Mouse (Mus musculus): ENCODE measurements around the gene Iqce.

Gene Iqce

GRCm38 (mm10) chr5:140662741-140663592, 39.2 kb downstream of the Iqce start:
- DNase-seq (ENCODE audit: low read depth, low spot score), result peak; percentile 59

- peak; percentile 85 for DNase-seq (ENCODE audit: low read depth, low spot score)
Observed at GRCm38 (mm10) chr5:140661875-140662643, 40.1 kb downstream of the Iqce start.

- DNase-seq (ENCODE audit: low read depth, low spot score), result no peak
Observed at GRCm38 (mm10) chr5:140661427-140661826, 40.8 kb downstream of the Iqce start.

GRCm38 (mm10) chr5:140660398-140660797, 41.8 kb downstream of the Iqce start:
- no peak for DNase-seq (ENCODE audit: low read depth, low spot score)

- peak; percentile 81 for DNase-seq (ENCODE audit: low read depth, low spot score)
Observed at GRCm38 (mm10) chr5:140659607-140660272, 42.4 kb downstream of the Iqce start.

- DNase-seq (ENCODE audit: low read depth, low spot score), result no peak
Observed at GRCm38 (mm10) chr5:140654096-140654845, 47.9 kb downstream of the Iqce start.

GRCm38 (mm10) chr5:140652587-140652986, 49.6 kb downstream of the Iqce start:
- DNase-seq (ENCODE audit: low read depth, low spot score), result no peak

GRCm38 (mm10) chr5:140651231-140651630, 50.9 kb downstream of the Iqce start:
- no peak for DNase-seq (ENCODE audit: low read depth, low spot score)

GRCm38 (mm10) chr5:140649881-140650414, 52.2 kb downstream of the Iqce start:
- DNase-seq (ENCODE audit: low read depth, low spot score), result no peak

GRCm38 (mm10) chr5:140649101-140649667, 53.0 kb downstream of the Iqce start:
- peak; percentile 99 for DNase-seq (ENCODE audit: low read depth, low spot score)

- DNase-seq (ENCODE audit: low read depth, low spot score), result no peak
Observed at GRCm38 (mm10) chr5:140648519-140649100, 53.6 kb downstream of the Iqce start, which contains the start of gene Ttyh3. Gene Ttyh3, minus strand, starts transcription at chr5:140649031.

- DNase-seq (ENCODE audit: low read depth, low spot score), result peak; percentile 65
Observed at GRCm38 (mm10) chr5:140647821-140648518, 54.2 kb downstream of the Iqce start.

GRCm38 (mm10) chr5:140647031-140647760, 55.0 kb downstream of the Iqce start:
- DNase-seq (ENCODE audit: low read depth, low spot score), result peak; percentile 88

- no peak for DNase-seq (ENCODE audit: low read depth, low spot score)
Observed at GRCm38 (mm10) chr5:140646171-140646570, 56.0 kb downstream of the Iqce start.

- no peak for DNase-seq (ENCODE audit: low read depth, low spot score)
Observed at GRCm38 (mm10) chr5:140645454-140645853, 56.7 kb downstream of the Iqce start.

GRCm38 (mm10) chr5:140644702-140645201, 57.4 kb downstream of the Iqce start:
- peak; percentile 29 for DNase-seq (ENCODE audit: low read depth, low spot score)

- no peak for DNase-seq (ENCODE audit: low read depth, low spot score)
Observed at GRCm38 (mm10) chr5:140644263-140644662, 57.9 kb downstream of the Iqce start.

- peak; percentile 50 for DNase-seq (ENCODE audit: low read depth, low spot score)
Observed at GRCm38 (mm10) chr5:140642076-140642475, 60.1 kb downstream of the Iqce start.
